Mouse (Mus musculus) lung, postnatal 0 days (tissue): ENCODE data around the gene Uqcc2. TPM values are rescaled to one million over a fixed set of nuclear protein-coding genes. Genes with fewer than 3 reads are reported as not detected.

Experiments
- ATAC-seq: fragments of 200-750 bp; cut with Nextera tagmentation; 2 replicates; pipeline ENCODE4 v1.8.0; 2017; ENCODE audit warnings: moderate library complexity
- DNase-seq: peaks from one replicate; pipeline ENCODE4 v3.0.0-alpha.2; 2016; ENCODE audit warnings: low spot score
- H3K27ac ChIP-seq: fragments of 300-500 bp; sonication (generic); 2 replicates; pipeline ENCODE4 v1.5.1; 2014; ENCODE audit warnings: antibody characterized with exemption, mild to moderate bottlenecking, low read length, mixed read lengths
- H3K27me3 ChIP-seq: fragments of 300-500 bp; sonication (generic); replicated peaks from 2 replicates; pipeline ENCODE4 v1.6.1; 2014; ENCODE audit warnings: low read length, mixed read lengths; ENCODE audit not compliant: insufficient read depth
- H3K36me3 ChIP-seq: fragments of 300-500 bp; sonication (generic); 2 replicates; pipeline ENCODE4 v1.6.1; 2014; ENCODE audit warnings: low read length, mixed read lengths; ENCODE audit not compliant: insufficient read depth
- H3K4me1 ChIP-seq: fragments of 300-500 bp; sonication (generic); 2 replicates; pipeline ENCODE4 v1.6.1; 2014; ENCODE audit warnings: antibody characterized with exemption, low read depth, low read length, mixed read lengths; ENCODE audit not compliant: insufficient read depth
- H3K4me2 ChIP-seq: fragments of 300-500 bp; sonication (generic); replicated peaks from 2 replicates; pipeline ENCODE4 v1.6.1; 2014; ENCODE audit warnings: low read depth, mild to moderate bottlenecking, low read length, moderate library complexity, mixed read lengths
- H3K4me3 ChIP-seq: fragments of 300-500 bp; sonication (generic); 2 replicates; pipeline ENCODE4 v1.5.1; 2014; ENCODE audit warnings: low read depth, low read length
- H3K9ac ChIP-seq: fragments of 300-500 bp; sonication (generic); replicated peaks from 2 replicates; pipeline ENCODE4 v1.6.1; 2014; ENCODE audit warnings: low read depth, mild to moderate bottlenecking
- H3K9me3 ChIP-seq: fragments of 300-500 bp; sonication (generic); 2 replicates; pipeline ENCODE4 v1.6.1; 2016; ENCODE audit warnings: low read length, mixed read lengths
- CTCF ChIP-seq: IDR thresholded peaks from 2 replicates; pipeline ENCODE4 v1.5.1; 2016; ENCODE audit warnings: antibody characterized with exemption, mild to moderate bottlenecking
- EP300 ChIP-seq: IDR thresholded peaks from 2 replicates; pipeline ENCODE4 v1.6.1; 2016; ENCODE audit warnings: antibody characterized with exemption, mild to moderate bottlenecking, control low read depth
- WGBS: fragments of 180-500 bp; shearing (Covaris S2); extraction: QIAGEN DNeasy Blood & Tissue Kit; methylation state at CpG from one replicate; pipeline ENCODE4 v1.1.7; 2014; 5-methylcytosine and 5-hydroxymethylcytosine counted together
- polyA plus RNA-seq: library from polyadenylated mRNA; unstranded; fragments of >200 nt; fragmentation: Nextera tagmentation; extraction: Ambion mirVana; gene quantifications from 2 replicates; pipeline ENCODE4 v1.2.1, GENCODE M21; 2015

Uqcc2 gene
- polyA plus RNA-seq, 1 experiment from 2014 or later: 176 TPM

DNA sequence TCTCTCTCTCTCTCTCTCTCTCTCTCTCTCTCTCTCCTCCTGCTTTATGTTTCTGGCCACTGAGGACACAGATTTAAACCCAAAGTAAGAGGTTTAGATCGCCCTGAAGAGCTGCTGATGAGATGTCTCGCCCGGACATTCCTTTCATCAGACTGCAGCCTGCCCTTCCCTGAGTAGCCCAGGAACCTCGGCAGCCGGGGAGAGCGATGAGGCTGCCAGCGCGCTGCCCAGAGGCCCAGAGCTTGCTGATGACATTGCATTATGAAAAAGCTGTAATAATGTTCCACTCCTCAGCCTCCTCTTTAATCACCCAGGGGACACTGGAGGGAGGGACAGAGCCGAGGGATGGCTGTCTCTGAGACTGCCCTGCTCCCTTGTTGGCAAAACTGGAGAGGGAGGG, 6.5 kb upstream of the Uqcc2 start:
- TF ChIP-seq CTCF (no peak), EP300 (no peak)
- Histone ChIP-seq H3K36me3 (no peaks in the 10 kb centered on the region), H3K4me3 (no peak overlapping the region), H3K9me3 (no peaks in the 10 kb centered on the region), H3K9ac (no peak overlapping the region), H3K27ac (no peak overlapping the region), H3K27me3 (no peaks in the 10 kb centered on the region), H3K4me1 (no peaks in the 10 kb centered on the region), H3K4me2 (no peak overlapping the region)
- DNase-seq (peak; percentile 48), ATAC-seq (peak; percentile 59)
- WGBS: 44% methylated on average over 9 of the region's 9 CpGs

DNA sequence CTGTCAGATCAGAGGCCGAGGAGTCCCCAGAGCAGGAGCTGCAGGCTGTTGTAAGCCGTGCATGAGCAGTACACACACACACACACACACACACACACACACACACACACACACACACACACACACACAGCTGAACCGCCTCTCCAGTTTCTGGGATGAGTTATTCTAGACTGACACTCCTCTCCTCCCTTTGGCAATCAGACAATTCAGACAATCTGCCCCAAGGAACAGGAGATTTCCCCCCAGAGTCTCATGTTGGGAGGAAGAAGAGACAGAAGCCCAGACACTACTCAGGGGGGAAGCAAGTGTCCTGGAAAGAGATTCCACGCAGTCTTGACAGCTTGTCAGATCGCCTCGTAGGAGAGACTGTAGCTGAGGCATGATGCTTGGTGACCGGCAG, 5.6 kb upstream of the Uqcc2 start:
- TF ChIP-seq EP300 (no peak), CTCF (no peak)
- Histone ChIP-seq H3K36me3 (no peaks in the 10 kb centered on the region), H3K4me3 (no peak overlapping the region), H3K9me3 (no peaks in the 10 kb centered on the region), H3K4me2 (no peak overlapping the region), H3K9ac (no peak overlapping the region), H3K4me1 (no peaks in the 10 kb centered on the region), H3K27ac (no peak overlapping the region), H3K27me3 (no peaks in the 10 kb centered on the region)
- DNase-seq (no peak), ATAC-seq (no peak)
- WGBS: 49% methylated on average over 7 of the region's 7 CpGs

DNA sequence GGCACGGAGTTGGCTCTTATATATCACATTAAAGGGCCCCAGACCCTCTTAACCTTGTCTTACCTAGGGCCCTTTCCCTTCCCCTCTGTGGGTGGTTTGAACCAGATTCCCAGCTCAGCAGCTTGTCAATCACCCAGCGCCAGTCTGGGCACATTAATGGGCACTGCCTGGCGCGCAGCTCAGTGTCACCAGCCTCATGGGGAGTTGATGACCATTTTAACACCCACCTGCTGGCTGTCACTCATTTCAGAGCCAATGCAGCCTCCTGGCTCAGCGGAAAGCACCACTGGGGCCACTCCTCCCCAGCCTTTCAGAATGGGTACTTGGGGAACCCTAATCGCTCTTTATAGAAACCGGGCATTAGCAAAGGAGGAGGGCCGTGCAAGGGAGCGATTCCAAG, 4.7 kb upstream of the Uqcc2 start:
- no peak for ATAC-seq
- no peaks in the 10 kb centered on the region for H3K9me3 ChIP-seq
- H3K27ac ChIP-seq: no peak overlapping the region
- H3K27me3 ChIP-seq: no peaks in the 10 kb centered on the region
- no peak overlapping the region for H3K4me3 ChIP-seq
- no peak overlapping the region for H3K4me2 ChIP-seq
- DNase-seq: no peak
- H3K9ac ChIP-seq: no peak overlapping the region
- TF ChIP-seq CTCF (no peak), EP300 (no peak)
- H3K4me1 ChIP-seq: no peaks in the 10 kb centered on the region; the same call in 1 of the 2 replicates
- 79% methylated on average over 9 of the region's 9 CpGs for WGBS
- H3K36me3 ChIP-seq: no peaks in the 10 kb centered on the region

GRCm38 (mm10) chr17:27134715-27135114, 999 bp upstream of the Uqcc2 start:
- Histone ChIP-seq H3K4me1 (peaks cover 4% of the 10 kb centered on the region; the same call in 1 of the 2 replicates), H3K27ac (no peak overlapping the region), H3K9ac (no peak overlapping the region), H3K36me3 (no peaks in the 10 kb centered on the region), H3K9me3 (no peaks in the 10 kb centered on the region), H3K4me2 (no peak overlapping the region), H3K27me3 (no peaks in the 10 kb centered on the region), H3K4me3 (no peak overlapping the region)
- TF ChIP-seq EP300 (no peak), CTCF (no peak)
- 23% methylated on average over 3 of the region's 3 CpGs for WGBS
- ATAC-seq (no peak), DNase-seq (no peak)

- peak; percentile 0; the same call in 1 of the 2 replicates for ATAC-seq
- Histone ChIP-seq H3K27ac (no peak overlapping the region), H3K4me2 (peak overlapping the region; percentile 57), H3K9me3 (no peaks in the 10 kb centered on the region), H3K36me3 (no peaks in the 10 kb centered on the region), H3K4me3 (peak overlapping the region; percentile 55), H3K4me1 (peaks cover 4% of the 10 kb centered on the region; the same call in 1 of the 2 replicates), H3K27me3 (no peaks in the 10 kb centered on the region), H3K9ac (no peak overlapping the region)
- WGBS: 27% methylated on average over 9 of the region's 9 CpGs
- DNase-seq: no peak
- TF ChIP-seq EP300: no peak
- TF ChIP-seq CTCF: no peak
Observed at GRCm38 (mm10) chr17:27134187-27134586, 471 bp upstream of the Uqcc2 start.

DNA sequence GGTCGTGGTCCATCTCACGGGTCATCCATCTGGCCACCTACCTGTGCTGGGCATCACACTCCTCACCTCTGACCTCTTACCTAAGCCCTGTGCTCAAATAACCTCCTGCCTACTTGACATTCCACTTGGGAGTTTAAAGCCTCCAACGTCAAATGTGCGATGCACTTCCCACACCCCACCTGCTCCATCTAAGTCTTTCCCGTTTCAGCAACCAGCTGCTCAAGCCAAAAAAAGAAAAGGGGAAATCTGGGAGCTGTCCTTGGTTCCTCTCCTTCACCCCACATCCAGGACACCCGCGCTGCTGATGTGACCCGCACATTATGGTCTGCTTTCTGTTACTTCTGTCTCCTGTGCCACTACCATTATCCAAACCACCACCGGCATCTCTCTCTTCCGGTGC, 1.5 kb downstream of the Uqcc2 start:
- Histone ChIP-seq H3K4me1 (peaks cover 4% of the 10 kb centered on the region; the same call in 1 of the 2 replicates), H3K9me3 (no peaks in the 10 kb centered on the region), H3K27me3 (no peaks in the 10 kb centered on the region), H3K9ac (no peak overlapping the region), H3K4me3 (no peak overlapping the region), H3K27ac (no peak overlapping the region), H3K4me2 (no peak overlapping the region), H3K36me3 (no peaks in the 10 kb centered on the region)
- ATAC-seq: no peak
- no peak for DNase-seq
- TF ChIP-seq EP300: no peak
- no peak for TF ChIP-seq CTCF
- WGBS: 80% methylated on average over 10 of the region's 10 CpGs

- Histone ChIP-seq H3K4me2 (no peak overlapping the region), H3K27ac (no peak overlapping the region), H3K27me3 (no peaks in the 10 kb centered on the region), H3K4me1 (peaks cover 4% of the 10 kb centered on the region; the same call in 1 of the 2 replicates), H3K9ac (no peak overlapping the region), H3K9me3 (no peaks in the 10 kb centered on the region), H3K4me3 (no peak overlapping the region), H3K36me3 (no peaks in the 10 kb centered on the region)
- WGBS: 83% methylated on average over 10 of the region's 10 CpGs
- DNase-seq (no peak), ATAC-seq (no peak)
- TF ChIP-seq CTCF (no peak), EP300 (no peak)
Observed at GRCm38 (mm10) chr17:27131240-27131665, 2.5 kb downstream of the Uqcc2 start.
